Mouse (Mus musculus): ENCODE measurements at regions not wholly inside any gene's neighbourhood (a gene's known extent, or its start where the extent isn't known, plus 50 kb on each side); places are given as distances from the start of the nearest gene placed in this dataset.

DNA sequence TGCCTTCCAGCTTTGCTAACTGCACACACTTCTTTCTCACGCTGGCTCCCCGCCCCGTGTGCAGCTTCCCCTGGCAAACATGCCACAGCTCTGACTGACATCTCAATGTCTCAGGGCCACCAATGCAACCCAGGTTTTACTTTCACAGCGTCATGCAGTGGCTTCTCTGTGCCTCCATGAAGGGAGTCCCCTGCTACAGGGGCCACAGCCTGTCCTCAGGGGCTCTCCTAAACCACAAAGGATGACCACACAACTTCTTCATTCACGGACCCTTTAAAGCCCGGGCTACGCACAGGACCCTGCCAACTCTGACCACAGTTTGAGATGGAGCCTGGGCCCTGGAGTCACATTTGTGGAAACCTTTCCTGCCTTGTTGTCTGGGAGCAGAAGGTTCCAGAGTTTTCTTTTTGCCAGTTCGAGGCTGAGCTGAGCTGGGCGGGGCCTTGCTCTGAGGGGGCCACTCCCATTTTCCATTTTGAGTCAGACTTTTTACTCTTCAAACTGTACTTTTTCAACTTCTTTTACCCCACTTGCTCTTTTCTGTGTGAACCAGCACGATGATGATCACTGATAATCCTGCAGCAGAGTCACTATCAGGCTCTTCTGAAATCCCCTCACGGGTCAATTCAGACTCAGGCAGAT is 73.7 kb upstream of the 1700021F07Rik start:
- no peak overlapping the region for H3K4me3 ChIP-seq
- H3K4me1 ChIP-seq, result no peaks in the 10 kb centered on the region
- H3K4me2 ChIP-seq (replicated peaks), result no peak overlapping the region
- no peaks in the 10 kb centered on the region; the same call in 1 of the 2 replicates for H3K27me3 ChIP-seq
- 93% methylated on average over 11 of the region's 11 CpGs for WGBS
- H3K36me3 ChIP-seq, result no peaks in the 10 kb centered on the region
- no peaks in the 10 kb centered on the region for H3K9me3 ChIP-seq (replicated peaks)
- ATAC-seq (ENCODE audit: low FRiP score), result no peak
- no peak overlapping the region for H3K27ac ChIP-seq
- H3K9ac ChIP-seq, result no peak overlapping the region

DNA sequence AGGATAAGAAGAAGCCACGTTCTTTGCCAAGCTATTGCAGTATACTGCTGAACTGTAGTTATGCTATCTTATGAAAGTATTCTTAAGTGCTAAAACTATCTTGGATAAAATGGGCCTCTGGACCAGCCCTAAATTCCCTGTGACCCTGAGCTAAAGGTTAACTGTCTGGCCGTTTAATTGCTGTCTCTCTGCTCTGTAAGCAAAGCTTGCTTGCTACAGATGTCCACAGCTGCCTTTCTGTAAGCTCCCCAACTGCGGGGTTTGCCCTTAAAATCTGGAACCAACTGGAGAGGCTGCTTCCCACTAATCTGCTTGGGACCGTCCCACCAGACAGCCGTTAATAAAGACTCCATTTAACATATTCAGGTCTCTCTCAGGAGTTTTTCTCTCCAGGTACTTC is 73.2 kb upstream of the 1700021F07Rik start:
- ATAC-seq (ENCODE audit: low FRiP score), result no peak
- H3K4me3 ChIP-seq, result no peak overlapping the region
- H3K27me3 ChIP-seq, result no peaks in the 10 kb centered on the region; the same call in 1 of the 2 replicates
- no peak overlapping the region for H3K9ac ChIP-seq
- no peaks in the 10 kb centered on the region for H3K36me3 ChIP-seq
- 82% methylated on average over 5 of the region's 5 CpGs for whole genome bisulfite sequencing
- no peaks in the 10 kb centered on the region for H3K9me3 ChIP-seq (replicated peaks)
- H3K27ac ChIP-seq, result no peak overlapping the region
- H3K4me1 ChIP-seq, result no peaks in the 10 kb centered on the region
- H3K4me2 ChIP-seq (replicated peaks), result no peak overlapping the region

DNA sequence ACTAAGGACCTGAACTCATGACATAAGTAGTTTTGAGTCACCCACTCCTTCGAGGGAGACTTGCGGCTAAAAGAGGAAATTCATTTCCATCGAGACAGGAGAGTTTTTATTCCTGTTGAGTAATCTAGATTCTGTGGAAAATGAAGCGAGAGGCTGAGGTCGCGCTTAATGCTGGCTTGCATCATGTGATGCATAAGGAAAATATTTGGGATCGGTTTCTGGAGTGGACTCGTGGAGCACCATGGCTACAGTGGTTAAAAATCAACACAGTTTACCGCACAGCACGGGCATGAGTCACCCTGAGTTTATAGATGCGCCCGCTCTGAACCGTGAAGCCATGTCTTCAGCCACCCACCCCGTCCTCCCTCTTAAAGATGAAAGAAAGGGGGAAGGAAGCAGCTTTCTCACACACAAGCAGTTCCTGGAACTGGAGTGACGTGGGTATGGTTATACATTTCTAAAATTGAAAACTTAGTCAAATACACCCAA is 70.3 kb upstream of the 1700021F07Rik start:
- Histone ChIP-seq H3K9me3 (replicated peaks) (0 out of 2 replicates have a peak, but pooled peaks cover 4% of the 10 kb centered on the region), H3K4me1 (no peaks in the 10 kb centered on the region), H3K27me3 (no peaks in the 10 kb centered on the region; the same call in 1 of the 2 replicates), H3K36me3 (no peaks in the 10 kb centered on the region), H3K9ac (no peak overlapping the region), H3K27ac (no peak overlapping the region), H3K4me2 (replicated peaks) (no peak overlapping the region), H3K4me3 (no peak overlapping the region)
- no peak for ATAC-seq (ENCODE audit: low FRiP score)
- WGBS, result 88% methylated on average over 15 of the region's 15 CpGs

GRCm38 (mm10) chr2:173452800-173453199 is 69.6 kb upstream of the 1700021F07Rik start:
- Histone ChIP-seq H3K27ac (no peak overlapping the region), H3K4me2 (replicated peaks) (no peak overlapping the region), H3K36me3 (no peaks in the 10 kb centered on the region), H3K27me3 (no peaks in the 10 kb centered on the region; the same call in 1 of the 2 replicates), H3K9me3 (replicated peaks) (0 out of 2 replicates have a peak, but pooled peaks cover 4% of the 10 kb centered on the region), H3K9ac (no peak overlapping the region), H3K4me3 (no peak overlapping the region), H3K4me1 (no peaks in the 10 kb centered on the region)
- ATAC-seq (ENCODE audit: low FRiP score), result no peak
- WGBS, result 87% methylated on average over 4 of the region's 4 CpGs

GRCm38 (mm10) chr2:173453569-173454405 is 68.6 kb upstream of the 1700021F07Rik start:
- H3K4me1 ChIP-seq, result no peaks in the 10 kb centered on the region
- no peak overlapping the region for H3K4me2 ChIP-seq (replicated peaks)
- H3K36me3 ChIP-seq, result no peaks in the 10 kb centered on the region
- no peak overlapping the region for H3K9ac ChIP-seq
- 0 out of 2 replicates have a peak, but pooled peaks cover 4% of the 10 kb centered on the region for H3K9me3 ChIP-seq (replicated peaks)
- no peak overlapping the region for H3K4me3 ChIP-seq
- 70% methylated on average over 14 of the region's 14 CpGs for WGBS
- H3K27me3 ChIP-seq, result peaks cover 2% of the 10 kb centered on the region
- no peak overlapping the region for H3K27ac ChIP-seq
- no peak for ATAC-seq (ENCODE audit: low FRiP score)

- no peak overlapping the region for H3K9ac ChIP-seq
- H3K36me3 ChIP-seq, result no peaks in the 10 kb centered on the region
- H3K4me2 ChIP-seq (replicated peaks), result no peak overlapping the region
- no peak overlapping the region for H3K27ac ChIP-seq
- H3K27me3 ChIP-seq, result peaks cover 2% of the 10 kb centered on the region
- no peak for ATAC-seq (ENCODE audit: low FRiP score)
- H3K9me3 ChIP-seq (replicated peaks), result 0 out of 2 replicates have a peak, but pooled peaks cover 4% of the 10 kb centered on the region
- H3K4me1 ChIP-seq, result no peaks in the 10 kb centered on the region
- WGBS, result 97% methylated on average over 4 of the region's 4 CpGs
- H3K4me3 ChIP-seq, result no peak overlapping the region
Observed at GRCm38 (mm10) chr2:173454741-173455140, 67.6 kb upstream of the 1700021F07Rik start.

DNA sequence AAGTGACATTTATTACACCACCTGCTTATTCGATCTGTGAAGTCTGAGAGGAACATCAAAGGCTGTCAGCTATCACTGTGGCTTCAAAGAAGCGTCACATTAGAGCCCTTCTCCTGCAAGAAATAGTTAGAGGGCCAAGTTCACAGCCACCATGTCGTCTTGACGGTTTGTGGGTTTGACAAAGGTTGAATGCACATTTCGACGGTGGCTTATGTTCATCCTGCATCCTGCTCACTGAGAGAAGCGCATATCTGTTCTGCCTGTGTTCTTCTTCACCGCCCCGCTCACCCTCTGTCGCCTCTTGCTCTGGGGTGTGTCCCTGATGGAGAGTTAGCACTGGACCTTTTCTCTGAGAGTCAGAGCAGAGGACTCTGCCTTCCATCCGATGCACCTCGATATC is 67.2 kb upstream of the 1700021F07Rik start:
- H3K9ac ChIP-seq, result no peak overlapping the region
- no peak overlapping the region for H3K4me2 ChIP-seq (replicated peaks)
- H3K27ac ChIP-seq, result no peak overlapping the region
- H3K4me3 ChIP-seq, result no peak overlapping the region
- H3K27me3 ChIP-seq, result peaks cover 2% of the 10 kb centered on the region
- ATAC-seq (ENCODE audit: low FRiP score), result no peak
- H3K36me3 ChIP-seq, result no peaks in the 10 kb centered on the region
- H3K9me3 ChIP-seq (replicated peaks), result 0 out of 2 replicates have a peak, but pooled peaks cover 4% of the 10 kb centered on the region
- no peaks in the 10 kb centered on the region for H3K4me1 ChIP-seq
- WGBS, result 93% methylated on average over 12 of the region's 12 CpGs

- no peak for ATAC-seq (ENCODE audit: low FRiP score)
- no peak overlapping the region for H3K4me2 ChIP-seq (replicated peaks)
- no peak overlapping the region for H3K27ac ChIP-seq
- no peaks in the 10 kb centered on the region for H3K36me3 ChIP-seq
- H3K27me3 ChIP-seq, result peaks cover 2% of the 10 kb centered on the region
- H3K4me3 ChIP-seq, result no peak overlapping the region
- H3K9me3 ChIP-seq (replicated peaks), result 0 out of 2 replicates have a peak, but pooled peaks cover 4% of the 10 kb centered on the region
- no peak overlapping the region for H3K9ac ChIP-seq
- 80% methylated on average over 7 of the region's 7 CpGs for WGBS
- no peaks in the 10 kb centered on the region for H3K4me1 ChIP-seq
Observed at GRCm38 (mm10) chr2:173456083-173456482, 66.3 kb upstream of the 1700021F07Rik start.

- Histone ChIP-seq H3K9ac (no peak overlapping the region), H3K27me3 (peaks cover 2% of the 10 kb centered on the region), H3K36me3 (no peaks in the 10 kb centered on the region), H3K4me1 (no peaks in the 10 kb centered on the region), H3K4me2 (replicated peaks) (no peak overlapping the region), H3K27ac (no peak overlapping the region), H3K9me3 (replicated peaks) (0 out of 2 replicates have a peak, but pooled peaks cover 4% of the 10 kb centered on the region), H3K4me3 (no peak overlapping the region)
- 92% methylated on average over 9 of the region's 9 CpGs for WGBS
- no peak for ATAC-seq (ENCODE audit: low FRiP score)
Observed at GRCm38 (mm10) chr2:173456924-173457623, 65.3 kb upstream of the 1700021F07Rik start.

GRCm38 (mm10) chr2:173457624-173458320 is 64.6 kb upstream of the 1700021F07Rik start:
- Histone ChIP-seq H3K36me3 (no peaks in the 10 kb centered on the region), H3K9me3 (replicated peaks) (0 out of 2 replicates have a peak, but pooled peaks cover 4% of the 10 kb centered on the region), H3K27ac (no peak overlapping the region), H3K27me3 (peaks cover 2% of the 10 kb centered on the region), H3K4me3 (no peak overlapping the region), H3K9ac (no peak overlapping the region), H3K4me1 (no peaks in the 10 kb centered on the region), H3K4me2 (replicated peaks) (no peak overlapping the region)
- no peak for ATAC-seq (ENCODE audit: low FRiP score)
- WGBS, result 93% methylated on average over 18 of the region's 18 CpGs

DNA sequence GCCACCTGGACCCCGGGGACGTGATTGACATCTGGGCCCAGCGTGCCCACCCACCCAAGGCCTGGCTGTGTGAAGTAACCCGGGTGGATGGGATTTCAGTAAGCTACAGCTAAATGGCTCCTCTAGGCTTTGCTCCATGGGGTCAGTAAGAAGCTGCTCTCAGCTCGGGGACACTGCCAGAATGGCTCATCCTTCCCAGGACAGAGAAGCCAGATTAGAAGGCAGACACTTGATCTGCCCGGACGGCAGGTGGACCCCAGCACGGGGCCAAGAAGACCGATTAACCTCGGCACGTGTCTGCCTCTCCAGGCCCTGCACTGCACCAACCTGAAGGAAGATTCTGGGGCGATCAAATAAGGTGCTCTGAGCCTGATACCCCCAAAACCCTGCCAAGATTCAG is 63.5 kb upstream of the 1700021F07Rik start:
- H3K27ac ChIP-seq, result no peak overlapping the region
- no peak overlapping the region for H3K9ac ChIP-seq
- 0 out of 2 replicates have a peak, but pooled peaks cover 4% of the 10 kb centered on the region for H3K9me3 ChIP-seq (replicated peaks)
- no peak for ATAC-seq (ENCODE audit: low FRiP score)
- no peaks in the 10 kb centered on the region for H3K4me1 ChIP-seq
- no peak overlapping the region for H3K4me2 ChIP-seq (replicated peaks)
- H3K36me3 ChIP-seq, result no peaks in the 10 kb centered on the region
- H3K27me3 ChIP-seq, result peaks cover 2% of the 10 kb centered on the region; the same call in 1 of the 2 replicates
- no peak overlapping the region for H3K4me3 ChIP-seq
- 85% methylated on average over 12 of the region's 12 CpGs for WGBS
